Mouse (Mus musculus): ENCODE measurements around the gene Zkscan4. TPM values are rescaled to one million over a fixed set of nuclear protein-coding genes. Genes with fewer than 3 reads are reported as not detected.

Zkscan4 gene
- polyA plus RNA-seq, 2 experiments from 2014 or later = not detected

- no peak for ATAC-seq
These were observed 51.4 kb downstream of the Zkscan4 start for GRCm38 (mm10) chr13:21530136-21530535.

- peak; percentile 98 for ATAC-seq
These were observed 52.1 kb downstream of the Zkscan4 start, which contains the start of gene Zkscan8 for GRCm38 (mm10) chr13:21530781-21531201. Zkscan8 (minus strand) TSS chr13:21531120.

Other genes with a start within 250 kb of the Zkscan4 start
- not detected for gene Gpx5, start 186.2 kb upstream of the Zkscan4 start, polyA plus RNA-seq (2017; shearing (Covaris generic))
- not detected for gene Gpx6, start 166.8 kb upstream of the Zkscan4 start, polyA plus RNA-seq (2017; shearing (Covaris generic))
- gene Olfr1367, start 132.0 kb upstream of the Zkscan4 start, polyA plus RNA-seq (2017; shearing (Covaris generic)) = not detected
- gene Zscan12, start 116.1 kb upstream of the Zkscan4 start, polyA plus RNA-seq (2017; shearing (Covaris generic)) = 1 to 10 TPM; 5.4 to 6.2 TPM
- gene Zkscan3, start 76.2 kb upstream of the Zkscan4 start, polyA plus RNA-seq (2017; shearing (Covaris generic)) = 10 to 100 TPM; 24.1 to 34.5 TPM
- 1 to 10 TPM in 1 of 2 experiments, under 1 TPM in 1; 0.82 to 1.4 TPM for gene Pgbd1, start 37.8 kb upstream of the Zkscan4 start, polyA plus RNA-seq (2017; shearing (Covaris generic))
- 10 to 100 TPM; 52.6 to 54.9 TPM for gene Zscan26, start 25.2 kb upstream of the Zkscan4 start, polyA plus RNA-seq (2017; shearing (Covaris generic))
- gene Nkapl, start 10.4 kb upstream of the Zkscan4 start, polyA plus RNA-seq (2017; shearing (Covaris generic)) = not detected
- not detected for gene Gm10065, start 534 bp downstream of the Zkscan4 start, polyA plus RNA-seq (2017; shearing (Covaris generic))
- gene AK157302, start 16.3 kb downstream of the Zkscan4 start, polyA plus RNA-seq (2017; shearing (Covaris generic)) = under 1 TPM in 1 of 2 experiments, not detected in 1; 0.50 TPM
- 10 to 100 TPM in 1 of 2 experiments, 1 to 10 TPM in 1; 2.5 to 45.3 TPM for gene Gm11273, start 22.5 kb downstream of the Zkscan4 start, polyA plus RNA-seq (2017; shearing (Covaris generic))
- gene Zkscan8, start 52.2 kb downstream of the Zkscan4 start, polyA plus RNA-seq (2017; shearing (Covaris generic)) = 10 to 100 TPM in 1 of 2 experiments, 1 to 10 TPM in 1; 5.0 to 10.1 TPM
- gene Olfr1366, start 63.9 kb downstream of the Zkscan4 start, polyA plus RNA-seq (2017; shearing (Covaris generic)) = not detected
- gene Olfr1535, start 81.0 kb downstream of the Zkscan4 start, polyA plus RNA-seq (2017; shearing (Covaris generic)) = under 1 TPM in 1 of 2 experiments, not detected in 1; 0.40 TPM
- gene Olfr1364, start 102.9 kb downstream of the Zkscan4 start, polyA plus RNA-seq (2017; shearing (Covaris generic)) = not detected
- not detected for gene Olfr1362, start 135.1 kb downstream of the Zkscan4 start, polyA plus RNA-seq (2017; shearing (Covaris generic))
- gene Olfr11, start 163.6 kb downstream of the Zkscan4 start, polyA plus RNA-seq (2017; shearing (Covaris generic)) = not detected
- not detected for gene Olfr1361, start 184.5 kb downstream of the Zkscan4 start, polyA plus RNA-seq (2017; shearing (Covaris generic))
- gene Olfr1360, start 198.5 kb downstream of the Zkscan4 start, polyA plus RNA-seq (2017; shearing (Covaris generic)) = not detected
- not detected for gene Olfr1359, start 219.2 kb downstream of the Zkscan4 start, polyA plus RNA-seq (2017; shearing (Covaris generic))
- gene Hist1h2bl, start 237.2 kb downstream of the Zkscan4 start, polyA plus RNA-seq (2017; shearing (Covaris generic)) = 1 to 10 TPM in 1 of 2 experiments, not detected in 1; 1.2 TPM
- gene Hist1h2ai, start 237.5 kb downstream of the Zkscan4 start, polyA plus RNA-seq (2017; shearing (Covaris generic)) = 1 to 10 TPM in 1 of 2 experiments, not detected in 1; 5.1 TPM
- gene Hist1h3h, start 238.8 kb downstream of the Zkscan4 start, polyA plus RNA-seq (2017; shearing (Covaris generic)) = 1 to 10 TPM in 1 of 2 experiments, not detected in 1; 6.0 TPM
- gene Hist1h2bm, start 243.1 kb downstream of the Zkscan4 start, polyA plus RNA-seq (2017; shearing (Covaris generic)) = 1 to 10 TPM; 2.4 to 2.8 TPM

Measured in activated CD4-positive, CD25-positive, alpha-beta regulatory T cell, adult 4 months (primary cell).